Mouse (Mus musculus) cerebellum, postnatal 10 days (tissue): ENCODE data around the gene Obsl1.

Experiments
- DNase-seq, 2 experiments: peaks; one replicate each; pipeline ENCODE4 v3.0.0; 2021; ENCODE audit warnings: mixed read lengths in 2 of 2

Obsl1 gene

DNA sequence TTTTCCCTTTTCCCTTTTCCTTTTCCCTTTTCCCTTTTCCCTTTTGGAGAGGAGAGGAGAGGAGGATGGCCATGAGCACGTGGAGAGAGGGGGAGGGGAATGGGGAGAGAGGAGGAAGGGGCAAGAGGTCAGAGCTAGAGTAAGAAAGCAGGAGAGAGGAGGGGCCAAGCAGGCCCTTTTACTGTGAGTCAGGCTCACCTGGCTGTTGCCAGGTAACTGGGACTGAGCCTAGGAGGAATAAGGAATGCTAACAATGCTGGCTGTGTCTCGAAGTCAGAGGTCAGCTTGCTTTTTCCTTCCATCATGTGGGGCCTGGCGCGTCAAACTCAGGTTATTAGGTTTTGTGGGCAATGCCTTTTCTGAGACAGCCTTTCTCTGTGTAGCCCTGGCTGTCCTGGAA, 11.7 kb upstream of the Obsl1 start:
- DNase-seq: no peak

DNA sequence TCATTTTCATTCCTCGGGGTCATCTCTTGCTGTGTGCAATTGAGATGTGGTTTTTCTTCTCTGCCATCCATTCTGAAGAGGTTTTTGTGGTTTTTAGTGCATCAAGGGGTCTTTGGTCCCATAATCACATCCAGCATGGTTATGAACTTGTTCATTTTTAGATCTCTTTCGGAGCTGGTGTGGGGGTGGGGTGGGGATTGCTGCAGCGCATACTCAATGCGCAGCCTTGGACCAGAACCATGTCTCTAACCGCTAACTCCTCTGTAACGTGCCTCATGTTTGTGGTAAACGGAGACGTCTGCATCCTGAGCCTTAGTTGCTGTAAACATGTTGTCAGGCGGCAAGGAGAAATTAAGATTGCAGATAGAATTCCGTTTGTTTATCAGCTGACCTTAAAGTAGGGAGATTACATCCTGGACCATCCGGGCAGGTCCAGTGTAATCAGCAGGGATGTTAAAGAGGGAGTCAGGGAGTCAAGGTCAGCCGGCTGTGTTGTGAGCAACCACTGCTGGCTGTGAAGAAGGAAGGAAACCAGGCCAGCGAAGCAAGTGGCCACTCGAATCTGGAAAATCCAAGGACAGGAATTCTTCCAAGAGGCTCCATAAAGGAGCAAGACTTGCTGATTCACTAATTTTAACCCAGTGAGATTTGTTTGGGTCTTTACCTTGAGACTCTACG, 10.6 kb upstream of the Obsl1 start:
- DNase-seq: no peak

DNA sequence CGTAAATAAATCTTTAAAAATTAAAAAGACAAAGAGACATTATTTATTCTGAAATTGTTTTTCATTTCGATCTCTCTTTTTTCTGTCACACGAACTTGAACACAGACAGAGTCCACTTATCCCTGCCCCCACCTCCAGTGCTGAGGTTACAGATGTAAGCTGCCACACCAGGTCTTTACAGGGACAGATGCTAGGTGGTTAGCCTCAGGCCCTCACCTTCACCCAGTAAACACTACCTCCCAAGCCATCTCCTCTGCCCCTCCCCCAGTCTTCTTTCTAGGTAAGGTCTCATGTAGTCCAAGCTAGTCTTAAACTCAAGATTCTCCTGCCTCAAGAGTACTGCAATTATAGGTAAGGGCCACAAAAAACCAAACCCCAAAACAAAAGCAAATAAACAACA, 6.3 kb upstream of the Obsl1 start:
- DNase-seq: no peak

DNA sequence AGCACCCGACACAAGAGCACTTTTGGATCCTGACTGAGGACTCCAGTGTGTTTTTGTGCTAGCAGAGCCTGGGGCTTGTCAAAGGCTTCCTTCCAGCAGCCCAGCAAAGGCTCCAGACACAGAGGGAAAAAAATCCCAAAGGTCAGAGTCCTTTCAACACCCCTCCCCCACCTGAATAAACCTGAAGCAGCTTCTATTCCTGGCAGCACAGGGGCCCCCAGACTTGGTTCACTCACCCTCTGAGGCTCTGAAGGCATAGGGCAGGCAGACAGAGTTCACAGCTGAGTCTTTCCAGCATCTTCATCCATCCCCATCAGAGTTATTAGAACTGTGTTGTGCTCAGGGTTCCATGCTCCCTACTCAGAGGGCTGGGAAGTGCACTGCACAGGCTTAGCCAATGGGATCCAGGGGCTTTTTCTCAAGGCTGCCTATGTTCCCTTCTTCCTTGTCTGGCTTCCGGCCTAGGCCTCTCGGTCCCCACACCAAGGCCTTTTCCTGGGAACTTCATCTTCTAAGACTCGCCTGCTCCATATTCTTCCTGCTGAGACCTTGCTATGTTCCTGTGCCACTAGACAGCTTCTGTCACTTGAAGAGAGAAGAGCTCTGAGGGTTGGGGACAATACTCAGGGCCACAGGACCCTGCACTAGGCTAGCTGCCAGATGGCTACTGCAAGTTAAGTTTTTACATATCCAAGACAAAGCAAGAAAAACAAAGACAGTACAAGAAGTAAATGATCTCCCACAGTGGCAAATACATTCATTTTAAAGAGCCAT, 5.4 kb upstream of the Obsl1 start:
- no peak for DNase-seq

DNA sequence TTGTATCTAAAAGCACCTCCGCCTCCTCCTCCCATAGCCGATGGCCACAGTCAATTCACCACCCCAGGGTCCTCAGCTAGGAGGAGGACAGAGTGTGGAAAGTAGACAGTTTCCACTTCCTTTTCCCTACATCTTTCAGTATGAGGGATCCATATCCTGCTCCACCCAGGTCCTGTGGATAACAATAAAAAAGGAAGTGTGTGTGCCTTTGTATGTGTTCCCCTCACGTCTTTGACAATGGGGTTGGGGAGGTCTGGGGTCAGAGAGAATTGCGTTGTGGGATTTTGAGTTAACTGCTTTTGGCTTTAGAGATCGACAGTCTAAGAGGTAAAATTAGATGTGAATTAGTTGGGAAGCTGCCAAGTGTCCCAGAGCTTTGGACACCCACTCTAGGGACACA, 3.9 kb upstream of the Obsl1 start:
- DNase-seq: no peak

DNA sequence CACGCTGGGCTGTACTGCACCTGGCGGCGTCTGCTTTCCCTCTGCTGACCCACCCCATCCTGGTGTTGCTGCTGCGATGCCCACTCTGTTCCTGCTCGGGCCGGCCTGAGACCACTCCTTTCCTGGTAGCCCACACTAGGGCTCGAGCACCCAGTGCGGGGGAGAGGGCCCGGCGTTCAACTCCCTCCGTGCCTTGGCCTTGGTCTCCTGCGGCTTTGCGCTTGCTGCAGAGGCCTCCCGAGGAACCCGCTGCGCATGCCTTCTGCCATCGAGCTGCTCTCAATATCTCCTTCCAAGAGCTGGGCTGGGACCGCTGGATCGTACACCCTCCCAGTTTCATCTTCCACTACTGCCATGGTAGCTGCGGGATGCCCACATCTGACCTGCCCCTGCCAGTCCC, 3.3 kb upstream of the Obsl1 start:
- no peak for DNase-seq

DNA sequence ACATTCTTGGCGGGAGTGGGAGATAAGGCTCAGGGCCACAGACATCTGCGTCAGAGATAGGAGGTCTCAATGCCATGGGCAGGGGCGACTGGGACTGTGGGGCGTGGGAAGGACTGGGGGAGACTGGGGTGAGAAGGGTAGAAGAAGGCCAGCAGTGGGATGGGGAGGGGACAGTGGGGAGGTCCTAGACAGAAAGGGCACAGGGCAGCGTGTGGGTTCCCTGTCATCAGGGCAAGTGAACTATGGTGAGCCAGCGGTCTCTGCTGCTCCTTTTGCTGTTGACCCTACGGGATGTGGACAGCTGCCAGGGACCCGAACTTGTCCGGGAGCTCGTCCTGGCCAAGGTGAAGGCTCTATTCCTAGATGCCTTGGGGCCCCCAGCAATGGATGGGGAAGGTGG, 754 bp upstream of the Obsl1 start, which contains the start of gene Inha:
TSS of gene Inha (plus strand) at position 72 of the 400 bp plus-strand sequence.
- peak; percentile 49 to 52 for DNase-seq

DNA sequence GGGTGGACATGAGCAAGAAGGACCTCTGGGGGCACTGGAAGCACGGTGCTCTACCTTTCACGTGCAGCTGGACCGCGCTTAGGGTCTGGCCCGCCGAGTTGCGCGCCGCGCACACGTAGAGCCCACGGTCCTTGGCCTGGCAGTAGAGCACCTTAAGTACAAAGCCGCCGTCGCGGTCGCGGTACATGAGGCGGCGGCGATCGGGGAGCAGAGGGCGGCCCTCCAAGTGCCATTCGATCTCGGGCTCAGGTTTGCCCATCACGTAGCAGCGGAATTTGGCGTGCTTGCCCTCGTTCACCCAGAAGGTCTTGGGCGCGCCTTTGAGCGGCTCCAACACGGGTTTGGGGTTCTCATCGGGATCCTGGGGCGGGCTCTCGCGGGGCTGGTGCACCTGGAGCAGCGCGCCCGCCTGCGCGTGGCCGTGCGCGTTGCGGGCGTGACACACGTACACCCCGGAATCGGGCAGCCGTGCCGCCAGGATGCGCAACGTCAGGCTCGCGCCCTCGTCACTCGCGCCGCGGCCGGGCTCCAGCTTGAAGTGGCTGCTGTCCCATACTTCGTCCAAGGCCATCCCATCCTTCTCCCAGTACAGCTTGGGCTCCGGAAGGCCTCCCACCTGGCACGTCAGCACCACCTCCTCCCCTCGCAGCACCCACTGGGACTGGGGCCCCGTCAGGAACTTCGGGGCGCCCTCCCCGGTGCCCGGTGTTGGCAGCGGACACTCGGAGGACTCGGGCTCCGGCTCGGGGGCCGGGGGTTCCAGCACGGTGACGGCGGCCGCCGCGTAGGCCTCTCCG, 895 bp downstream of the Obsl1 start:
- peak; percentile 90 to 91 for DNase-seq

DNA sequence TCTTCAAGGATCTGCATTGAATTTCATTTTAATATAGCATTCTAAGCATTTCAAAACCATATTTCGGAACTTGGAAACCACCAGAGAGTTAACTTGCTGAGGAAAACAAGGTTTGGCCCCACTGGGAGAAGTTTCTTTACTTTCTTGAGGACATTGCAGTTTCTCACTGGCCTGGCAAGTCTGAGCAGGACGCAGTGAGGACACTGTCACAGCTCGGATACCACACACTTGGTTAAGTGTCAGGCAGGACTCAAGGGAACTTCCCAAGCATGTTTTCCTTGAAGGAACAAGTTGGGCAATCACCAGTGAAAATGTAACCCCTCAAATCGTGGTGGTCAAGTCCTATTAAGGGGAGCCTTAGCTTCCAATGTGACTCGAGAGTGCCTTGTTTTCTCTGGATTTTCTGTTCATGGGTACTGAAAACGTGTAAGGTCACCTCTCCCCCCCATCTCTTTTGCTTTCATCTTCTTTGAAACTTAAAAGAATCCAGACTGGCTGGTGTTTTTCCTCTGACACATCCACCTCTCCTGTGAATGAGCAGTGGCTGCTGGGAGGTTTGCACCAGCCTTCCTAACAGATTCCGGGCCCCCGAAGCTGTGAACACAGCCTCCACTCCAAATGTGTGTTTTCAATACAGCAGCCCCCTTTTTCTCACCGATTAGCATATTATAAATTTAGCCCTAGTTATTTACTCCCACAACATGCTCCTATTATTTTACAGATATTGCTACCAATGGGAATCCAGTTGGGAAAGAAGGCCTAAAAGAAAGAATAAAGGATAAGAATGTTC, 1.8 kb downstream of the Obsl1 start:
- no peak for DNase-seq

DNA sequence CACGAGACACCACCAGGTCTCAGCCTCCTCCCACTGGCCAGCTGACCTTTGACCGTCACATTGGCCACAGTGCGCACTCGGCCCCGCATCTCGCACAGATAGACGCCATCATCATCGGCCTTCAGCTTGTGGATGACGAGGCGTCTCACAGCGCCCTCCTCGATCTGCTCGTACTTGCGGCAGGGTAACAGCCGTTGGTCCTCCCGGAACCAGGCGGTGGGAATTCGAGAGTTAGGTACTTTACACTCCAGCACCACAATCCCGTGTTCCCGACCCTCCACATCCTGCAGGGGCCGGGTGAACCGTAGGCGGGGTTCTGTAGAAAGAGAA, 2.6 kb downstream of the Obsl1 start:
- no peak for DNase-seq

DNA sequence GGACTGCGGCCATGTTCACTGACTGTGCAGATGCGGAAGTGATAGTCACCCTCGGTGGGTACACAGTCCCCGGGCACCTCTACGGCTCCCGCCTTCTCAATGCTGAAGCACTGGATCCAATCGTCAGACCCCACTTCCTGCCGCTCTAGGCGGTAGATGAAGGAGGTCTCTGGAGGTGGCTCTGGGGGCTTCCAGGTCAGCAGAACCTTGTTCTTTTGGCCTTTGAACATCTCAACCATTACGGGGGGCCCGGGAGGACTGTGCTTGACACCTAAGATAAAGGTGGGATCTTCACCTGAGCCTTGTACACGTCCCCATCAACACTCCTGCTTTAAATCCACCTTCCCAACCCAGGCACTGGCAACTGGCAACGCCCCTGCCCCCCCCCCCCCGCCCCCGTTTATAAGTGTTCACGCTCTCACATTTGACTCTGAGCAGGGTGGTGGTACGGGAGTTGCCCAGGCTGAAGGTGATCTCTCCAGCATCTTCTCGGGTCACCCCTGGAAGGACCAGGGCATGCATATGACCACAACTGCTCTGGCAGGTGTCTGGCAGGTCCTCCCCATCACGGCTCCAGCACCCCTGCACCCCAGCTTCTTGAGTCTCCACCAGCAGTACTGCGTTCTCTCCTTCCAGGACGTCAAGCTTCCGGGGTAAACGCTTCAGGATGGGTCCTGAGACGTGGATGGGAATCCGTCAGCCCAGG, 3.2 kb downstream of the Obsl1 start:
- DNase-seq: no peak

DNA sequence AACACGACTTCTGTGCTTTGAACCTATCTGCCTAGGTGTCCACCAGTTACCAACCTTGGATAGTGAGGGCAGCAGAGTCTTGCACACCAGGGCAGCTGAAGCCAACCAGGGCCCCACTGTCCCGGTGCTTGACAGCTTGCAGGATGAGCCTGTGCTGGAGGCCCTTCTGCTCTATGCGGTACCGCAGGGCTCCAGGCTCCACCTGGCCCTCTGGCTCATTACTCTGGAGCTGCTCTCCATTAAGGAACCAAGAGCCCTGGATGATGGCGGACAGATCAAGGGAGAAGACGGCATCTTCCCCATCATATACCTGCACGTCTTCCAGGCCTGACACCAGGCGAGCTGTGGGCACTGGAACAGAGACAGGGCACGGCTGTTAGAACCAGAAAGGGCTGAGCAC, 4.3 kb downstream of the Obsl1 start:
- no peak for DNase-seq

DNA sequence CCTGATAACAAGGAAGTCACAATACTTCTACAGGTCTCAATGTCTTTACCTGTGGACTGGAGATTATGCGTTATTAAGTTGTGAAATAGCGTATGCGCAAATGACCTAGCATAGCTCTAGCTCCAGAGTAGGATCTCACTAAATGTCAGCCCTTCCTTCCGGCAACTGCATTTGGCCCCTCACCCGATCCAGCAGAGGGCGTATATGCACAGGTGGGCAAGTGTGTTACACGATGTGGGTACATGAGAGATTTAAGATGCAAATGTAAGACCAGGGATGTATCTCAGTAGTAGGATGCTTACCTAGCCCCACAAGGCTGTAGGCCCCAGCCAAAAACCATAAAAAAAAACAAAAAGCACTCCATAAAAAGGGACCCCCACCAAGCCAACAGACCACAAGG, 6.8 kb downstream of the Obsl1 start:
- no peak for DNase-seq

DNA sequence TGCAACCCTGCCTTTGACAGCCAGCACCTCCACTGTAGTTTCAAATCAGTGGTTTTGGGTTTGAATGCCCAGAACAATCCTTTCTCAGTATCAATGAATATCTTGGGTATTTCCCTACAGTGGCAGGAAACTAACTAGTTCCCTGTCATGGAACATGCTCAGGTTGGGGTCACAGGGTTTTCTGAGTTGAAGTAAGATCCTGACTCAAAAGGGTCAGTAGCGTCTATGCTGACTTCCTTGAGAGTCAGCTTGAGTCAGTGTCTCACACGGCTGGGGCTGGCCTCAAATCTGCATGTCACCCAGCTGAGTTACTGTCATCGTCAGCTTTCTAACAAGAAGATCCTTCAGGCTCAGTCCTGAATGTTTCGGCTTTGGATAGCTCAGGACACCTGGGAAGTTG, 7.4 kb downstream of the Obsl1 start:
- DNase-seq: no peak

DNA sequence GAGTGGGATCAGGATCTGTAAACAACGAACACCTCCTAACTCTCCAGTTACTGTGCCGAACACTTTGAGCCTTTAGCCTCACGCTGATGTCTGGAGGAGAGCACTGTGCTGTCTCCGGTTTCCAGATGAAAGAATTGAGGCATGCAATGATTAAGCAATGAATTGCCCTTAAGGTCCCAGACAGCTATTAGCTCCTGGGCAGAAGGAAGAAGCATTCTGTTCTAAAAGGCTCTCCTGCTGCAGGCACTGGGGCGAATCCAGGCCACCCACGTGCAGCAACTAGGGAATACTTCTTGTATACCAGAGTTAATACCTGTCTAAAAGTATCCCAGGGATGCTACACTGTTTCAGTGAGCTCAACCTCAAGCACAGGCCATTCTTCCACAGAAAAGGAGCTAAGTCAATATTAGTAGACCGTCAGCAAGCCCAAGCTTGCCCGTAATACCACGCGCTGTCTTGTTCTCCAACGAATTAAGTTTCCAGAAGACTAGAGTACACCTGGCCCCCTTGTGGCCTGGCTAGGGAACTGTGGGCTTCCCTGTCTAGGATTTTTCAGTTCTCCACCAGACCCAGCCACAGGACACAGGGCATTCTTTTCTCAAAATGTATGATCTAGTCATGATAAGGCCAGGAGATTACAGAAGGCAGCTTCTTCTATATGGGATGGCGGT, 11.2 kb downstream of the Obsl1 start:
- DNase-seq: peak; percentile 69 to 77

DNA sequence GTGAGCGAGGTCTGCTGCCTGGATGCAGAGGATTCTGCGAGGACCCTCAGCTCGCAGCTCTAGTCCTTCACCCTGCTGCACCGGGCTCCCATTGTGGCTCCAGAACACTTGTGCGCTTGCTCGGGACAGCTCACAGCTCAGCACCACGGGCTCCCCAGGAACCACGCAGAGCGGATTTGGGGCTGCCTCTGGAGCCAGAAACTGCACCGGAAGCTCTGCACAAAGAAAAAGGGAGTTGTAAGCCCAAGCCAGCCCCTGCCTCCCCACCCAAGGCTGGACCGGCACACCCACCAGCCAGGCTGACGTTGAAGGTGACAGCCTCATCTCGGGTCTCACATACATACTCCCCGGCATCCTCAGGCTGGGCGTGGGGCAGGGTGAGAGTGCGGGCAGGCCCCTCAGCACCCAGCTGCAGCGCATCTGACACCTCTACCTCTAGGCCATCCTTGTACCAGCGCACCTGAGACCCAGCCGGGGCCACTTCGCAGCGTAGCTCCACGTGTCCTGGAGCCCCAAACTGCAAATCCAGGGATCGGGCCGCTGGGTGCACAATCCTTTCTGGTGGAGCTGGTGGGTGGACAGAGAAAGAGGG, 13.6 kb downstream of the Obsl1 start:
- no peak for DNase-seq

DNA sequence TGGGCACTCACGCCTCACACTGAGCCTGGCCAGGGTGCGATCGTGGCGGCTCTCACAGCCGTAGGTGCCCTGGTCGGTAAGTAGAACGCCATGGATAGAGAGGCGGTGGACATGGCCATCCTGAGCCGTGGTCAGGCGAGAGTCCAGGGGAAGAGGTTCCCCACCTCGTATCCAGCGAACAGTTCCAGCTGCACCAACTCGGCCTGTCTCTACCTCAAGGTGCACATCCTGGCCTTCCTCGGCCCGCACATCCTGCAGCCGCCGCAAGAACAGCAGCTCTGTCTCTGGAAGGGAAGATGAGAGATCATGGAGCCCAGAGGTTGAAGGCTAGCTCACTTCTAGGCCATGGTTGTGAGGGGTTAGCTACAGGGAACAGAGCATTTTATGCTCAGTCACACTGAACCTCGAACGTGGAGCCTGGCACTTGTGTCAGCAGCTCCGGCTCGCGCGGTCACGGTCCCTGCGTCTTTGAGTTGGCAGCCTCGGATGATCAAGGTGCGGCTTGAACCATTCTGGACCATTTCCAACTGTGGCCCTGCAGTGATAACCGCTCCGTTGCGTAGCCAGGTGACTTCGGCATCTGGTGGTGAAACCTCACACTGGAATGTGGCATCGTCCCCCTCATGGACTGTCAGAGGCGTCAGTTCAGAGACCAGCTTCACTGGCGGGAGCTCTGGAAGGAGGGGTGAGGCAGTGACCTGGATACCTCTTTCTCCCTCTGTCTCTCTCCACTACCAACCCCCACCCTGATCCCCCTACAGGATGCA, 15.3 kb downstream of the Obsl1 start:
- DNase-seq: no peak

DNA sequence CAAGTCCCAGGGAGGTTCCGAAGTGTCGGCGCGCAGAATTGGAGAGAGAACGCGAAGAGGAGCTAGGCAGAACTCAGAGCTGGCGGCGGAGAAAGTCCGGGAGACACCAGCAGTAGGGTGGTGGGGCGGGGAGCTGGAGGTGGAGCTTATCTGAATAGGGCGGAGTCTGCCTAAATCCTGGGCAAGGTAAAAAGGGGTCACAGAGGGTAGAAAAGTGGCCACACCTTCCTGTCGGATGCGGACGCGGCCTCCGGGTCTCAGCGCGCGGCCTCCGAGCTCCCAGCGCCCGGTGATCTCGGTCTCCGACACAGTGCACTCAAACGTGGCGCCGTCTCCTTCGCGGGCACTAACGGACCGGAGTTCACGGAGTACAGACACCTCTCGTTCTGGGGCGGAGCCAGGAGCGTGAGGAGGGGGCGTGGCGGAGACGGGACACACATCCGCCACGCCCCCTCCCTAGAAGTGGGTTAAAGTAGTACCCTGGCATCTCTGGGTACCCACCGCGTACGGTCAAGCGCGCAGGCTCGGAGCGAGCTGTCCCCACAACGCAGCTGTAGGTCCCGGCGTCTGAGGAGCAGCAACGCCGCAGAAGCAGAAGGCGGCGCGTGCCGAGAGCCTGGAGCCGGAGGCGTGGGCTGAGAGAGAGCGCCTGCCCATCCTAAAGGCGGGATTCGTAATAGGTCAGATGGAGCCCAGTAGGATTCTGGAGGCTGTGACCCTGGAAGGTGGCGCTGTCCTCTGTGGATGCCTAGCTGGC, 18.7 kb downstream of the Obsl1 start:
- DNase-seq: peak; percentile 86 to 92

DNA sequence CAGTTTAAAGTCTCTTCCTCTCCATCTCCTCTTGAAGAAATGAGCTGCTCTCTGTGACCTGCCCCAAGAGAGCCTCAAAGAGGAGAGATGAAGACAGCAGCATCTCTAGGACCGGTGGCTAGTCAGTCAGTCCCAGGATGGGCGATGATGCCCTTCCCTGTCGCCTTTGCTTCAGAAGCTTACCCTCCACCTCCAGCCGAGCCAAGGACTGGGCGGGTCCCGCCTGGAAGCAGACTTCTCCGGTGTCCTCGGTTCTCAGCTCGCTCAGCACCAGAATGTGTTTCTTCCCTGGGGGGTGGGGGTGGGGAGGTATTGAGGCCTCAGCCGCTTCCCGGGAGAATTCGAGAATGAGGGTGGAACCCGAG, 19.2 kb downstream of the Obsl1 start:
- DNase-seq: peak in 1 of 2 experiments; percentile 44

DNA sequence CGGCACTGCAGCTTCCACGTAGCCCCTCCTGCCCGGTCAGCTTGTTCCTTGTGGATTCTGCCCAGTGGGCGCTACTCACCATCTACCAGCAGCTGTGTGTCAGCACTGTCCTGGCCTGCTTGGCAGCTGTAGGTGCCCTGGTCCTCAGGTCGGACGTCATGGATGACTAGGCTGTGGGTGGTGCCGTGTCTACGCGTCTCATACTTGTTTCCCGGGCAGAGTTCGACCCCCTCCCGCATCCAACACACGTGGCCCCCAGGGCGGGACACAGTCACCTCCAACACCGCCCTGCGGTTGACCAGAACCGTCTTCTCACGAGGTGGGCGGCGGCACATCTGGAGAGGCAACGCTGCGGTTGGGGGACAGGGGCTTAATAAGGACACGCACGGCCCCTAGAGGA, 19.7 kb downstream of the Obsl1 start:
- no peak for DNase-seq
